Mouse (Mus musculus) gastrocnemius, postnatal 36 days (tissue): ENCODE data around the gene Intu. TPM values are rescaled to one million over a fixed set of nuclear protein-coding genes. Genes with fewer than 3 reads are reported as not detected.

Source experiments
- DNase-seq, 2 experiments: peaks; one replicate each; pipeline ENCODE4 v3.0.0; 2022
- intact Hi-C: fragments of 180-260 bp; cut with DNase I; formaldehyde crosslinking; loops from one replicate; pipeline ENCODE4 v1.15.1; 2025
- long read RNA-seq, 2 experiments: library from polyadenylated mRNA; stranded (forward); transcript quantifications; one replicate each; pipeline ENCODE4 v2.0.0; 2021
- total RNA-seq, 2 experiments: library from RNA; stranded (reverse); gene quantifications; 2 replicates each; pipeline ENCODE4 v1.2.3; 2021

Gene Intu
- 1 to 10 TPM; 1.0 to 1.8 TPM for total RNA-seq
- long read RNA-seq, experiment 1, partial matches to known transcripts, result 1 of 1 reads
- long read RNA-seq, experiment 1, other reads (novel, unspliced or antisense), result 0 of 1 reads
- long read RNA-seq, experiment 2, partial matches to known transcripts, result 1 of 1 reads
- long read RNA-seq, experiment 2, other reads (novel, unspliced or antisense), result 0 of 1 reads

DNA sequence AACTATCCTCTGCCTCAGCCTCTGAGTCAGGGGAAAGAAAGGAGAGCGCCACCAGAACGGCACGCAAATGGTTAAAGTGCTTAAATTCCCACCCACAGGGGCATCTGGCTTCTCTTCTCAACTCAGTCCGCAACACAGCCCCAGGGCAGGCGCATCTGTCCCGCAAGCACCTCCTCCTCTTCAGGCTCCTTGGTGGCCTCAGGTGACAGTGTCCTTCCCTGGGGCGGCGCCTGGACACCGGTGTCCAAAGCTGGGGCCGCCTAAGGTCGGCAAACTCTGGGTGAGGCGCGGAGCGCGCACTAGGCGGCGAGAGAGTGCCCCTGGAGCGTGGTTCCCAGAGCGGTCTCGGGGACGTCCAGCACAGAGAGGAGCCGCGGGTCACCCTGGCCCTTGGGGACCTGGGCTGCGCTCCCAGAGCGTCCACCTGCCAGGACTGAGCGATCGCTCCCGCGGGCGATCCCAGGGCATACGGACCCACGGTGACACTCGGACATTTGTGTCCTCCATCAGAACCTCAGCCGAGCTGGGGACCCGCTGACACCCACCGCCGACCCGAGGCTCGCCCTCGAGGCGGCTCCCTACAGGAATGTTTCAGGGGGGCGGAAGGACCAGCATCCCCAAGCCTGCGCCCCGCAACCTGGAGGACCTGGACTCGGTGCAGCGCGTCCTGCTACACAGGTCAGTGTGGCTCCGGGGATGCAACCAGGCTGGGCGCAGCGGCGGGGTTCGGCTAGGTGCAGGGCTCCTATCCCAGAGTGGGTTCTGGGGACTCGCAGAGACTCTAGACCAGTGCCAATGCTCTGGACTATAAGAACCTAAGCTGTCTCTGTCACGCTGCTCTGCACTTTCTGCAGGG, at the start of gene Intu:
Intu (plus strand) TSS at position 1 of the 856 bp plus-strand sequence.
- intact Hi-C loops, result no loop called here
- peak; percentile 29 to 36 for DNase-seq

DNA sequence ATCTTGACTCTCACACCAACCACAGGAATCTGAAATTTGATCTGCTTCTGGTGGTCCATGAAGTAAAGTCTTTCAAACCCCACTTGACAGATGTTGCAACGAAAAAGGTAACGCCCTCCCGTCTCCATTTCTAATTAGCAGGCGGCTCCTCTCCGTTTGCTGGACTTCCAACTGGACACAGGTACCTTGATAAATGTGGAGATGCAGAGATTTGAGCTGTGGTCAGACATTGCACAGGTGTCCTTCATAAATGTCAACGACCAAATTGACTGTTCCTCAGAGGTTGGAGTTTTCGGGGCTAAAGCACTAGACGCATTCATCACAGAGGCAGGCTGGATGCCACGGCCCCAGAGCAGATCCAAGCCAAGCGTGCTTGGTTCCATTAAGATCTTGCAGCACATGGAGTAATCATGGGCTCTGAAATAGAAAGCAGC, 47.8 kb upstream of the Intu start:
- intact Hi-C loops, result no loop called here
- no peak for DNase-seq

- no peak for DNase-seq
- intact Hi-C loops, result no loop called here
Measured at GRCm38 (mm10) chr3:40487381-40487780, 43.7 kb upstream of the Intu start.

DNA sequence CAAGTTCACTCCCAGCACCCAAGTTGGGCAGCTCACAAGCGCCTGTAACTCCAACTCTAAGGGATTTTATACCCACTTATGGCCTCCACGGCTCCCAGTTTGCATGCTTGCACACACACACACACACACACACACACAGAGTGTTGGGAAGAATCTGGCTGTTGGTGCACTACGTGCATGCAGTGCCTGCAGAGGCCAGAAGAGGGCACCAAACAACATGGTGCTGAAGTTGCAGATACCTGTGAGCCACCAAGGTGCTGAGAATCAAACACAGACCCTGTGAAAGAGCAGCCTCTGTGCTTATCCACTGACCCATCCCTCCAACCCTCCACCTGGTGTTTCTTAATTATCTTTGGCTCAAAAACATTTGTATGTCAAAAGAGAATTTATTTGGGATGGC, 39.3 kb upstream of the Intu start:
- no peak for DNase-seq
- intact Hi-C loops, result no loop called here

- intact Hi-C loops, result no loop called here
- no peak for DNase-seq
Measured at GRCm38 (mm10) chr3:40498898-40499297, 32.2 kb upstream of the Intu start.

DNA sequence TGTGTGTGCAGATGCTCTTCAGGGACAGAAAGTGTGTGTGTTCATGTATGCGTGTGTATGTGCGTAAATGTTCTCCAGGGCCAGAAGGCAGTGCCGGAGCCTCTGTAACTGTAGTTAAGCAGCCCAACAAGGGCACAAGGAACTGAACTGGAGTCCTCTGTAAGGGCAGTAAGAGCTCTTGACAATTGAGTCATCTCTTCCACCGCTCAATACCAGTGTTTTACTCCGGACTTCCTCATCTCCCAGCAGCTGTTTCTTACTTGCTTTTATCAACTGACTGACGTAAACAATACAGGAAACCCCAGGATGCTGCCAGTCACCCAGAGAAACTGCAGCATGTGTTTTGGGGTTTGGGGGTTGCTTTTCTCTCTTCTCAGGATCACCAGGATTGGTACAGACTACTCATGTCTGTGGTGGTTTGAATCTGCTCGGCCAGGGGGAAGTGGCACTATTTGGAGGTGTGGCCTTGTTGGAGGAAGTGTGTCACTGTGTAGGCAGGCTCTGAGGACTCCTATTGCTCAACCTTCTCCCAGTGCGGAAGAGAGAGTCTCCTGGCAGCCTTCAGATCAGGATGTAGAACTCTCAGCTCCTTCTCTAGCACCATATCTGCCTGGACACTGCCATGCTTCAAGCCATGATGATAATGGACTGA, 30.8 kb upstream of the Intu start:
- intact Hi-C loops, result no loop called here
- DNase-seq, result no peak

DNA sequence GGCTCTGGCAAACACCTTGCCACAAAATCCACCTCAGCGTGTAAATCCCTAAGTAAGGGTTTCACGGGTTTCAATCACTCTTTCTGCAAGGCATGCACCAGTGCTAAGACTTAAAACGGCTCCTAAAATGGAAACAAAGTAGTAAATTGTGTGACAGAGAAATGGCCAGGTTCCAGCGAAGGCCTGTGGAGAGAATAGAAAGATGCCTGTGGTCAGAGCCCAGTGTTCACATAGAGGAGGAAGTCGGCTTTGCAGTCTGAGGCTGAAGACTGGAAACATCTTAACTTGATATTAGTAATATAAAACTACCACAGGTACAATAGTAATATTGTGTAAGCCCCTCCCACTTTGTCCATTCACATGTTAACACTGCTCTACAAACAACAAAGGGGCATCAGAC, 26.7 kb upstream of the Intu start:
- intact Hi-C loops, result no loop called here
- no peak for DNase-seq

GRCm38 (mm10) chr3:40505451-40506014, 25.6 kb upstream of the Intu start:
- DNase-seq, result no peak
- intact Hi-C loops, result no loop called here

DNA sequence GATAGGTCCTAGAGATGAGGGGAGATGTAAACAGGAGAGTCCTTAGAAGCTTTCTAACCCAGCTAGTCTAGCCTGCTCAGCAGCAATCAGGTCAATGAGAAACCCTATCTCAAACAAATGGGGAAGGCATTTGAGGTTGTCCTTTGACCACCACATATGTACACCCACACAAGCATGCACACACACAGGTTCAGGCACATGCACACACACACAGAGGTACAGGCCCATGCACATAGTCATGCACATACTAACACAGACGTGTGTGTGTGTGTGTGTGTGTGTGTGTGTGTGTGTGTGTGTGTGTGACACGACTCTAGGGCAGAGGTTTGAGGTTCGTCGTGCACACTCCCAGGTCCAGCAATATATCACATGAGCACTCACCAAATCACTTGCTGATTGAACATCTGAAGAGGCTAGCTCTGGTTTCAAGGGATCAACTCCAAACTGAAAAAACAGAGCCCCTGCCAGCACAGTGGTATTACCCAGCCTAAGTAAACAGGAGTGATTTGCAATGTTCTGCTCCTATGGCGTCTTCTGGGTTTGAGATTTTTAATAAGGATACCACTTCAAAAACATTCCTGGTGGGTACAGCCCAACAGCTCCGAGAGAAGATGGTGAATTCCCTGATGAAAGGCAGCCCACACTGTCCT, 22.0 kb upstream of the Intu start:
- intact Hi-C loops, result no loop called here
- DNase-seq, result no peak

- intact Hi-C loops, result no loop called here
- no peak for DNase-seq
Measured at GRCm38 (mm10) chr3:40510567-40510966, 20.5 kb upstream of the Intu start.

GRCm38 (mm10) chr3:40512936-40513829, 17.9 kb upstream of the Intu start:
- intact Hi-C loops, result no loop called here
- no peak for DNase-seq

- intact Hi-C loops, result no loop called here
Measured at GRCm38 (mm10) chr3:40518240-40518639, 12.8 kb upstream of the Intu start.

DNA sequence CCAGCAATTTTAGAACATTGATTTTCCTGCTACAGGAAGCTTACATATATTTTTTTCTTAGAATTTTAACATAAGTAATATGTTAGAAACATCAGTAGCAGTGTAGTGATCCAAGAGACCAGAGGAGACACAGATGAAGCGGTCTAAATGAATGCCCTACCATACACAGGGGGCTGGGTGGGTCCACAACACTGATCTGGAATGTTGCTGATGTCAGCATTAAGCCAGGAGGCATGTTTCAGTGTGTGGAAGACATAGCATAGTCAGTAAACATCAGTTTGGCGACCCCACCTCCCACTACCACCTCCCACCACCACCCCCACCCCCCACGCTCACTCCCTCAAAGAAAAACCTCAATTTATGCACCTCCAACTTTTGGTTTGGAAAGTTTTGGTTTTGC, 11.5 kb upstream of the Intu start:
- no peak for DNase-seq

More at GRCm38 (mm10) chr3:40518240-40518639, 12.8 kb upstream of the Intu start:
- no peak for DNase-seq

GRCm38 (mm10) chr3:40520567-40520966, 10.5 kb upstream of the Intu start:
- intact Hi-C loops, result no loop called here
- no peak for DNase-seq

More for the DNA sequence above, 11.5 kb upstream of the Intu start:
- intact Hi-C loops, result no loop called here

- no peak for DNase-seq
- intact Hi-C loops, result no loop called here
Measured at GRCm38 (mm10) chr3:40522446-40522845, 8.6 kb upstream of the Intu start.

- intact Hi-C loops, result no loop called here
Measured at GRCm38 (mm10) chr3:40522846-40523245, 8.2 kb upstream of the Intu start.

DNA sequence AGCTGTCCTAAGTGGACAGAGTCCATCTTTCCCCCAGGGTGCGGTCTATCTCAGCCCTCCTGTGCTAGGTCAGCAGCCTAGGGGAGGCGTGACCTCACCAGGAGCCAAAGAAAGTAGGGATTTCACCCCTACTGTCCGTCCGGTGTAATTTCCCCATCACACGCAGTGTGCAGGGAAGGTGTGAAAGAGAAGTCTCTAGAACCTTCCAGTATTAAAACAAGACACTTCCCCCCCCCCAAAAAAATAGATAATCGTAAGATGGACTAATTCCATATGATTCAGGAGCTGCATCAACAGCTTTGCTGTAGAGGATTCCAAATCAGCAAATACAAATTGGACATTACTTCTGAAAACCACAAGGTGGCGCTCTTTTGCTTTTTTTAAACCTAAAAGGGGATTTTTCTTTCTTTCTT, 7.7 kb upstream of the Intu start:
- intact Hi-C loops, result no loop called here

More at GRCm38 (mm10) chr3:40522846-40523245, 8.2 kb upstream of the Intu start:
- no peak for DNase-seq

DNA sequence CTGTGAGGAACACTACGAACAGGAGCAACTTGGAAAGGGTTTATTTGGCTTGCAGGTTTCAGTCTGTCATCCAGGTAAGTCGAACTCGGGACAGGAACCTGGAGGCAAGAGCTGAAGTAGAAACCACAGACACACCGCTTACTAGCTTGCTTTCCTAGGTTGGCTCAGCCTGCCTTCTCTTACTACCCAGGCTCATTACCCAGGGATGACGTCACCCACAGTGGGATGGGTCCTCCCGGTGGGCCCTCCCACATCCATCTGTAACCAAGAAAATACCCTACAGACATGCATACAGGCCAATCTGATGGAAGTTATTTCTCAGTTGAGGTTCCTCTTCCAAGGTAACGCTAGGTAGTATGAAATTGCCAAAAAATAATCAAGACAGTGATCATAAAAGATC, 6.2 kb upstream of the Intu start:
- intact Hi-C loops, result loop anchor here (5.0 kb wide), 1 partner anchor 222 kb away; no protein-coding TSS in a partner anchor
- DNase-seq, result no peak

More for the DNA sequence above, 7.7 kb upstream of the Intu start:
- DNase-seq, result no peak

DNA sequence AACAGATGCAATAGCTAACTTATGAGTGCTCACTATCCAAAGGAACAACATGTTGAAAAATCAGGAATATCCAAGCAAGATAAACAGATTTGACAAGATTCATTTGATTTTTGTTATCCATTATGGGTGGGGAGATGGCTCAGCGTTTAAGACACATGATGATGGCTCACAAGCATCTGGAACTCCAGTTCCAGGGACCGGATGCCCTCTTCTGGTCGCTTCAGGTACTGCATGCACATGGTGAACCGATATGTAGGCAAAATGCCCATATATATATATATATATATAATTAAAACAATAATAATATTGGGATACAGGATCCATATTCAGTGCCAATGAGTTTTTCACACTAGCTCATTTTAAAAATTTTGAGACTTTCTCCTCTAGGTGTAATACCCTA, 5.7 kb upstream of the Intu start:
- DNase-seq, result peak in 1 of 2 experiments; percentile 9
- intact Hi-C loops, result loop anchor here (5.0 kb wide), 1 partner anchor 222 kb away; no protein-coding TSS in a partner anchor
